Mouse (Mus musculus) heart, embryonic 11.5 days (tissue): ENCODE results near the gene Dguok. TPM values are rescaled to one million over a fixed set of nuclear protein-coding genes. Genes with fewer than 3 reads are reported as not detected.
A peak's percentile ranks its signal among the peaks of the same experiment; 100 is the strongest.

ENCODE experiments used
- ATAC-seq: fragments of 200-750 bp; cut with Nextera tagmentation; replicated peaks from 2 replicates; pipeline ENCODE4 v1.8.0; 2017; ENCODE audit warnings: moderate library complexity; ENCODE audit not compliant: insufficient number of reproducible peaks, low FRiP score, low TSS enrichment
- H3K27ac ChIP-seq: fragments of 300-500 bp; sonication (generic); 2 replicates; pipeline ENCODE4 v1.5.1; 2014; ENCODE audit warnings: mild to moderate bottlenecking, low read depth, low read length
- H3K27me3 ChIP-seq: fragments of 300-500 bp; sonication (generic); 2 replicates; pipeline ENCODE4 v1.6.1; 2014; ENCODE audit warnings: mild to moderate bottlenecking, low read length, mixed read lengths; ENCODE audit not compliant: control insufficient read depth, insufficient read depth
- H3K36me3 ChIP-seq: fragments of 300-500 bp; sonication (generic); 2 replicates; pipeline ENCODE4 v1.6.1; 2014; ENCODE audit warnings: mild to moderate bottlenecking, low read length, moderate library complexity, mixed read lengths; ENCODE audit not compliant: control insufficient read depth, insufficient read depth
- H3K4me1 ChIP-seq: fragments of 300-500 bp; sonication (generic); 2 replicates; pipeline ENCODE4 v1.6.1; 2014; ENCODE audit warnings: low read length; ENCODE audit not compliant: control insufficient read depth, insufficient read depth
- H3K4me2 ChIP-seq: fragments of 300-500 bp; sonication (generic); 2 replicates; pipeline ENCODE4 v1.6.1; 2014; ENCODE audit warnings: mild to moderate bottlenecking, moderate library complexity
- H3K4me3 ChIP-seq: fragments of 300-500 bp; sonication (generic); 2 replicates; pipeline ENCODE4 v1.5.1; 2014; ENCODE audit warnings: low read depth, low read length
- H3K9ac ChIP-seq: fragments of 300-500 bp; sonication (generic); 2 replicates; pipeline ENCODE4 v1.6.1; 2014; ENCODE audit warnings: mild to moderate bottlenecking, low read depth, low read length, moderate library complexity
- H3K9me3 ChIP-seq: fragments of 300-500 bp; sonication (generic); replicated peaks from 2 replicates; pipeline ENCODE4 v1.6.1; 2016; ENCODE audit warnings: low read length; ENCODE audit not compliant: control insufficient read depth
- WGBS: fragments of 180-500 bp; shearing (Covaris S2); extraction: QIAGEN DNeasy Blood & Tissue Kit; methylation state at CpG from one replicate; pipeline ENCODE4 v1.1.7; 2014; ENCODE audit not compliant: insufficient replicate concordance; 5-methylcytosine and 5-hydroxymethylcytosine counted together
- polyA plus RNA-seq: library from polyadenylated mRNA; unstranded; fragments of >200 nt; fragmentation: Nextera tagmentation; extraction: Ambion mirVana; gene quantifications from 2 replicates; pipeline ENCODE4 v1.2.1, GENCODE M21; 2014

The Dguok gene
- 47.9 and 54.3 TPM in 2 replicates for polyA plus RNA-seq

DNA sequence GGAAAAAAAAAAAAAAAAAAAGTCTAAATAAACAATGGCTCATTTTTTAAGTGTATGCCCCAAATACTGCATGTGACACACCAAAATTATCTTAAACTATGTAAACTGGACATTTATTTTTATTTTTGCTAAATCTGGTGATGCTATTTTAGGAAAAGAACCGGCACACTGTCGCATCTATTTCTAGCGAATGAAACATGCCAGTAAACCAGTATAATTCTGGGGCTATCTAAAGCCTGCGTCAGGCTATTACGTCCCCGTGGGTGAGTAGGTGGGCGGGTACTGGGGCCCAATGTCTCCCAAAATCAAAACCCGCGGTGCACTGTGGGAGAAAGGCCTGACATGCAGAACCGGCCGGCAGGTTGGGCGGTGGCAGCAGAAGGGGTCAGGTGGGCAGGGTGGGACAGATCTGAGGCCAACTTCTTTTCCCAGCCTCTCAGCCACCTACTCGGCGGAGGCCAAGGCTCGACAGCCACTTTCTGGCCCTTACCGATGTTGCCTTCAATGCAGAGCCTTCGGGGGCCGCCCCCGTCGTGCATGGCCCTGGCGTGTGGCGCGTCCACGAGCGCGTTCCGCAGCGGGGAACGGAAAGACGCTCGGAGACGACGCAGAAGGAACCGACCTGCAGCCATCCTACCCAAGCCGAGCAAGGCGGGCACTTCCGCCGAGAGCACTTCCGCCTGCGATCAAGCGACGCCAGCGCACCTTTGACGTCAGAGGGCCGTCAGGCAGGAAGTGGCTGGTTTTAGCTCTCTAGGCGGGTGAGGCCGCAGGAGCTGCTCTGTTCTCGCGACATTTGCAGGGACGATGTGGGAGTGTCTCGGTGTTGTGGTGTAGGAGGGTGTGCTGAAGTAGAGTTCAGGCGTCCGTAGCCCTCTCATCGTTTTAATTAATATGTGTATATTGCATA lies at the start of gene Dguok:
Gene Dguok, minus strand, starts transcription at position 712 of the 910 bp plus-strand sequence.
- Histone ChIP-seq H3K4me3 (peak within 1 kb of the TSS; percentile 77), H3K4me1 (peaks cover 14% of the 10 kb centered on the region; the same call in 1 of the 2 replicates), H3K9ac (peak within 1 kb of the TSS; percentile 93), H3K9me3 (no peaks in the 10 kb centered on the region), H3K27ac (peak within 1 kb of the TSS; percentile 98), H3K27me3 (no peaks in the 10 kb centered on the region), H3K36me3 (no peaks in the 10 kb centered on the region), H3K4me2 (peak within 1 kb of the TSS; percentile 81)
- under 1% methylated on average over 54 of the region's 54 CpGs for WGBS
- ATAC-seq, result peak; percentile 96

DNA sequence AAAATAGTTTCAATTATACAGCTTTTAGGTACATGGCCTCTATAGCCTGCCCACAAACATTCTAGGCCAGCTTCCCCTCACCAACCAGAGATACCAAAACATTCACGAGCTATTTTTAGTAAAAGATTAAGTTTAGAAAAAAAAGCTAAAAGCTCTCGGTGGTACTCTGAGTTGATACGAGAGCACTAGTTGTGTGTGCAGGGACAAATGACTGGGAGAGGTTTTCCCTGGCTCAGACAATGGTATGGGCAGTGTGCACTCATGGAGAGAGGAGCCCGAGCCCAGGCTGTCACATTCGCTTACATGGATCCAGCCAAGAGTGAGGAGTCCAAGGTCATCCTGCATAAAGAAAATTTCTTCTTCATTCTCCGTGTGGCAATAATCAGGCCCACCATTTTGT lies 49.2 kb upstream of the Dguok start:
- no peak overlapping the region for H3K9ac ChIP-seq
- no peaks in the 10 kb centered on the region for H3K27me3 ChIP-seq
- peak overlapping the region; percentile 57 for H3K27ac ChIP-seq
- WGBS, result 44% methylated on average over 6 of the region's 6 CpGs
- H3K4me1 ChIP-seq, result peaks cover 14% of the 10 kb centered on the region
- H3K4me2 ChIP-seq, result no peak overlapping the region
- no peak for ATAC-seq
- no peaks in the 10 kb centered on the region; the same call in 1 of the 2 replicates for H3K36me3 ChIP-seq
- no peaks in the 10 kb centered on the region for H3K9me3 ChIP-seq
- H3K4me3 ChIP-seq, result no peak overlapping the region

GRCm38 (mm10) chr6:83548346-83548745 lies 41.6 kb upstream of the Dguok start:
- Histone ChIP-seq H3K9ac (no peak overlapping the region), H3K36me3 (peaks cover 3% of the 10 kb centered on the region; the same call in 1 of the 2 replicates), H3K4me1 (no peaks in the 10 kb centered on the region), H3K4me2 (no peak overlapping the region), H3K9me3 (no peaks in the 10 kb centered on the region), H3K4me3 (no peak overlapping the region), H3K27me3 (no peaks in the 10 kb centered on the region), H3K27ac (no peak overlapping the region)
- no peak for ATAC-seq
- 66% methylated on average over 5 of the region's 5 CpGs for WGBS

DNA sequence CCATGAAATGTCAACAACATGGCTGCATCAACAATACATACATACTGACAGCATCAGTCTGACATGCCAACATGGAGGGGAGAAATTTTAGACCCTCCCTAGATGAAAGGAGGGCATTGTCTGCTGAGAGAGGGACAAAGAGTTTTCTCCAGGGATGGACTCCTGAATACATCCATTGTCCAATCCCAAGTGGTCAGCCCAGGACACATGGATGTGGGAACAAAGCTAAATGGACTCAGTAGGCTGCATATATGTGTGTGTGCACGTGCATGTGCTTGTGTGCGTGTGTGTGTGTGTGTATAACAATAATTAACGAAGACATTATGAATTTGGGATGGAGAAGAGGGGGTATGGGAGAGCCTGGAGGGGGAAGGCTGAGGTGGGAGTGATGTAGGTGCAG lies 39.0 kb upstream of the Dguok start:
- Histone ChIP-seq H3K27ac (no peak overlapping the region), H3K36me3 (0 out of 2 replicates have a peak, but pooled peaks cover 3% of the 10 kb centered on the region), H3K9ac (no peak overlapping the region), H3K27me3 (no peaks in the 10 kb centered on the region), H3K4me3 (no peak overlapping the region), H3K4me1 (no peaks in the 10 kb centered on the region; the same call in 1 of the 2 replicates), H3K4me2 (no peak overlapping the region), H3K9me3 (no peaks in the 10 kb centered on the region)
- 76% methylated on average over 3 of the region's 3 CpGs for WGBS
- ATAC-seq, result no peak

GRCm38 (mm10) chr6:83541756-83542456 lies 35.1 kb upstream of the Dguok start:
- H3K4me3 ChIP-seq, result no peak overlapping the region
- H3K4me1 ChIP-seq, result peaks cover 8% of the 10 kb centered on the region; the same call in 1 of the 2 replicates
- no peaks in the 10 kb centered on the region for H3K27me3 ChIP-seq
- H3K4me2 ChIP-seq, result no peak overlapping the region
- H3K36me3 ChIP-seq, result no peaks in the 10 kb centered on the region
- no peak overlapping the region for H3K9ac ChIP-seq
- WGBS, result 51% methylated on average over 11 of the region's 11 CpGs
- ATAC-seq, result peak; percentile 49
- H3K27ac ChIP-seq, result peak overlapping the region; percentile 88
- H3K9me3 ChIP-seq, result no peaks in the 10 kb centered on the region

DNA sequence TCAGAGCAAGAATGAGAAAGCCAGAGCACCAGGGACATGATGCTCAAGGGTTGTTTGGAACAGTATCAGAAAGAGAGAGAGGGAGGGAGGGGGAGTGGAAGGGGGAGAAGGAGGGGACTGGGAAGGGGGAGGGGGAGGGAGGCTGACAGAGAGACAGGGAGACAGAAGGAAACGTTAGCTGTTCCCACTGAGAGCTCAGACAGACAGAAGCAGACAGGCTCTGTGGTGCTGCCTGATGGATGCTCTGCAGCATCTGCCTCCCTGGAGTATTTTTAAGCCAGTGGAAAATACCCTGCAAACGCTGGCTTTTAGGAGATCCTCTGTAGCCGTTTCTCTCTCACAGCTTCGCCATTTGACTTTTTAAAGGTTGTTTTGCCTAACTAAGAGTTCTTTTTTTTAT lies 33.2 kb upstream of the Dguok start:
- H3K27ac ChIP-seq, result no peak overlapping the region
- H3K4me1 ChIP-seq, result peaks cover 8% of the 10 kb centered on the region; the same call in 1 of the 2 replicates
- H3K4me2 ChIP-seq, result no peak overlapping the region
- WGBS, result 39% methylated on average over 4 of the region's 4 CpGs
- no peaks in the 10 kb centered on the region for H3K9me3 ChIP-seq
- H3K9ac ChIP-seq, result no peak overlapping the region
- no peaks in the 10 kb centered on the region for H3K27me3 ChIP-seq
- no peak for ATAC-seq
- H3K36me3 ChIP-seq, result no peaks in the 10 kb centered on the region
- H3K4me3 ChIP-seq, result no peak overlapping the region

GRCm38 (mm10) chr6:83536795-83537059 lies 30.0 kb upstream of the Dguok start:
- Histone ChIP-seq H3K9me3 (no peaks in the 10 kb centered on the region), H3K27ac (no peak overlapping the region), H3K36me3 (no peaks in the 10 kb centered on the region), H3K9ac (peak overlapping the region; percentile 22; the same call in 1 of the 2 replicates), H3K27me3 (no peaks in the 10 kb centered on the region), H3K4me1 (peaks cover 8% of the 10 kb centered on the region; the same call in 1 of the 2 replicates), H3K4me3 (no peak overlapping the region), H3K4me2 (no peak overlapping the region)
- no peak for ATAC-seq
- 37% methylated on average over 6 of the region's 6 CpGs for WGBS

- no peaks in the 10 kb centered on the region for H3K27me3 ChIP-seq
- H3K4me3 ChIP-seq, result no peak within 1 kb of the TSS
- H3K4me1 ChIP-seq, result peaks cover 8% of the 10 kb centered on the region; the same call in 1 of the 2 replicates
- H3K36me3 ChIP-seq, result no peaks in the 10 kb centered on the region
- no peak within 1 kb of the TSS for H3K27ac ChIP-seq
- WGBS, result 70% methylated on average over 12 of the region's 12 CpGs
- H3K9ac ChIP-seq, result peak within 1 kb of the TSS; percentile 22; the same call in 1 of the 2 replicates
- H3K4me2 ChIP-seq, result no peak within 1 kb of the TSS
- ATAC-seq, result no peak
- no peaks in the 10 kb centered on the region for H3K9me3 ChIP-seq
These were observed 29.4 kb upstream of the Dguok start, which contains the start of gene Actg2 for GRCm38 (mm10) chr6:83536028-83536794. Gene Actg2 (minus strand): TSS chr6:83536265.
